Mouse (Mus musculus) layer of hippocampus, adult 18-20 months (tissue): Measurements from ENCODE around the gene Gm128. TPM values are rescaled to one million over a fixed set of nuclear protein-coding genes. Genes with fewer than 3 reads are reported as not detected.

ENCODE experiments used
- DNase-seq, 2 experiments: peaks; one replicate each; pipeline ENCODE4 v3.0.0; 2022; ENCODE audit warnings: low spot score in 2 of 2
- long read RNA-seq: library from polyadenylated mRNA; stranded (forward); transcript quantifications from one replicate; pipeline ENCODE4 v2.0.0, GENCODE M21; 2021
- total RNA-seq, 2 experiments: library from RNA; stranded (reverse); gene quantifications; 2 replicates each; pipeline ENCODE4 v1.2.3; 2021

Gene Gm128
- total RNA-seq: under 1 TPM in 1 of 2 experiments, not detected in 1; 0.15 TPM
- long read RNA-seq: 0 reads

- no peak for DNase-seq
Observed at GRCm38 (mm10) chr3:95241498-95241897, at the start of gene Gm128. TSS of gene Gm128 (minus strand) at chr3:95241598.

- no peak for DNase-seq
Observed at GRCm38 (mm10) chr3:95291041-95291440, 49.6 kb upstream of the Gm128 start.

GRCm38 (mm10) chr3:95290156-95290555 is 48.8 kb upstream of the Gm128 start:
- DNase-seq: no peak

GRCm38 (mm10) chr3:95289419-95289818 is 48.0 kb upstream of the Gm128 start:
- no peak for DNase-seq

- DNase-seq: no peak
Observed at GRCm38 (mm10) chr3:95287541-95287940, 46.1 kb upstream of the Gm128 start.

- no peak for DNase-seq
Observed at GRCm38 (mm10) chr3:95286510-95286909, 45.1 kb upstream of the Gm128 start.

- DNase-seq: no peak
Observed at GRCm38 (mm10) chr3:95286011-95286410, 44.6 kb upstream of the Gm128 start.

GRCm38 (mm10) chr3:95285390-95285789 is 44.0 kb upstream of the Gm128 start:
- DNase-seq: no peak

GRCm38 (mm10) chr3:95284501-95285281 is 43.3 kb upstream of the Gm128 start:
- DNase-seq: no peak

- no peak for DNase-seq
Observed at GRCm38 (mm10) chr3:95284062-95284461, 42.7 kb upstream of the Gm128 start.

- peak in 1 of 2 experiments; percentile 11 for DNase-seq
Observed at GRCm38 (mm10) chr3:95283589-95283941, 42.2 kb upstream of the Gm128 start.

GRCm38 (mm10) chr3:95282865-95283588 is 41.6 kb upstream of the Gm128 start:
- DNase-seq: peak; percentile 56 to 77

- DNase-seq: peak in 1 of 2 experiments; percentile 23
Observed at GRCm38 (mm10) chr3:95282381-95282864, 41.0 kb upstream of the Gm128 start.

GRCm38 (mm10) chr3:95281216-95282126 is 40.1 kb upstream of the Gm128 start, which contains the start of the genes Mindy1 and Prune1:
TSS of gene Mindy1 (plus strand) at chr3:95281345.
TSS of gene Prune1 (minus strand) at chr3:95282076.
- peak; percentile 98 to 99 for DNase-seq

GRCm38 (mm10) chr3:95280747-95281146 is 39.3 kb upstream of the Gm128 start:
- DNase-seq: peak in 1 of 2 experiments; percentile 37

- DNase-seq: no peak
Observed at GRCm38 (mm10) chr3:95277149-95277551, 35.8 kb upstream of the Gm128 start.

GRCm38 (mm10) chr3:95276428-95276934 is 35.1 kb upstream of the Gm128 start:
- DNase-seq: no peak

- no peak for DNase-seq
Observed at GRCm38 (mm10) chr3:95275161-95275560, 33.8 kb upstream of the Gm128 start.

GRCm38 (mm10) chr3:95274453-95274852 is 33.1 kb upstream of the Gm128 start:
- no peak for DNase-seq

GRCm38 (mm10) chr3:95273471-95273870 is 32.1 kb upstream of the Gm128 start:
- no peak for DNase-seq
